Mouse (Mus musculus): ENCODE results near the gene Tgfbr3l.
A peak's percentile ranks its signal among the peaks of the same experiment; 100 is the strongest.
"Not testable (repeated sequence)": the region's sequence is repeated elsewhere in the genome, so short reads cannot be mapped to it uniquely, and the experiment has no call there.

Tgfbr3l gene

DNA sequence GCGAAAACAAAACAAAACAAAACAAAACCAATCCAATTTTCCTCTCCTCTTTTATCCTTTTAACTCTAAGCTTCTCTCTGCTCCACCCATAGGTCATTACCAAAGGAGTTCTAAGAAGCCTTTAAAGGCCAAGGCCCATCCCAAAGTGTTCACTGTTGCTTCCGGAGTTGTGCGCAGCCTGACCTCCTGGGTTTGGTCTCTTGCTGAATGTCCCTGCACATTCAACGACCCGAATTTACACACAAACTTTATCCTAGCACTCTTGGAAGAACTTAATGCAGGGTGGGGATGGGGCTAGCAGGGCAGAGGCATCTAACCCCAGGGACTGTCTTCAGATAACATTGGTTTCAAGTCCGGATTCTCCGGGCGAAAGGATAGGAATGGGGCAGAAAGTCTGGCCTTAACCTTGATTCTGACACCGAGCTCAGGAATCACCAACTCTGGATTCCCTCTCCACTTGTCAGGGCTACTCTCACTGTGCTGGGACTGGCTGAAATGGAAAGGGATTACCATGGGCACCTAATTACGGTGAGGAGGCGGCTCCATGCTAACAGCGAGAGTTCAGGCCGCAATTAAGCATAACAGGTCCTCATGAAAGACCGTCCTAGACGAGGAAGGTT is 10.1 kb upstream of the Tgfbr3l start:
- peak; percentile 45 for DNase-seq (ENCODE audit: low spot score)

DNA sequence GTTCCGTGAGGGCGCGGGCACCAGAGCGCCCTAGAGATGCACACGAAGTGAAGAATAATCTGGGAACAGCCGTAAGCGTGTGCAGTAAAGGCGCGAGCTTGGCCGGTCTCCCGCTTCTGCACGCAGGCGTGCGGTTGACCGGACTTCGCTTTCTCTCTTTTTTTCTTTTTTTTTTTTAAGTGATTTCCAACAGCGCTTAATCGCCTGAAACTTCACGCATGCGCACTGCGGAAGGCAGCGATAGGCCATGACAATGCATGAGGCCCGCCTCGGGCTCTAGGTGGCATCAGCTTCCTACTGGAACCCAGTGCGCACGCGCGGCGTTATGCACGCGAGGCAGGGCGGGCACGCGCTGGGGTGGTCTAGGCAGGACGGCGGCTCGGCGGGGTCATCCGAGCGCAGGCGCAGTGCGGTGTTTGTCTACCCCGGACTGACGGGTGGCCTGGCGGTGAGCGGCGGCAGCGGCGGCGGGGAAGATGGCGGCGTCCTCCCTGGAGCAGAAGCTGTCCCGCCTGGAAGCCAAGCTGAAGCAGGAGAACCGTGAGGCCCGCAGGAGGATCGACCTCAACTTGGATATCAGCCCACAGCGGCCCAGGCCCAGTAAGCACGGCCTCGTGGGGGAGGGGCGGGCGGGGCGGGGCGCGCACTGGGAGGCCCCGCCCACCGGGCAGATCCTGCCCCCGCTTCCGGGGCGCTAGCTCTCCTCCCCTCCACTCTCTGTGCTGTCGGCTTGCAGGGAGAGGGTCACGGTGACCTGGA is 9.4 kb upstream of the Tgfbr3l start, which contains the start of the genes Map2k7 and Gm49320:
Map2k7 (plus strand) TSS at position 307 of the 759 bp plus-strand sequence.
Gm49320 (plus strand) TSS at position 432 of the 759 bp plus-strand sequence.
- DNase-seq (ENCODE audit: low spot score) = peak; percentile 98

DNA sequence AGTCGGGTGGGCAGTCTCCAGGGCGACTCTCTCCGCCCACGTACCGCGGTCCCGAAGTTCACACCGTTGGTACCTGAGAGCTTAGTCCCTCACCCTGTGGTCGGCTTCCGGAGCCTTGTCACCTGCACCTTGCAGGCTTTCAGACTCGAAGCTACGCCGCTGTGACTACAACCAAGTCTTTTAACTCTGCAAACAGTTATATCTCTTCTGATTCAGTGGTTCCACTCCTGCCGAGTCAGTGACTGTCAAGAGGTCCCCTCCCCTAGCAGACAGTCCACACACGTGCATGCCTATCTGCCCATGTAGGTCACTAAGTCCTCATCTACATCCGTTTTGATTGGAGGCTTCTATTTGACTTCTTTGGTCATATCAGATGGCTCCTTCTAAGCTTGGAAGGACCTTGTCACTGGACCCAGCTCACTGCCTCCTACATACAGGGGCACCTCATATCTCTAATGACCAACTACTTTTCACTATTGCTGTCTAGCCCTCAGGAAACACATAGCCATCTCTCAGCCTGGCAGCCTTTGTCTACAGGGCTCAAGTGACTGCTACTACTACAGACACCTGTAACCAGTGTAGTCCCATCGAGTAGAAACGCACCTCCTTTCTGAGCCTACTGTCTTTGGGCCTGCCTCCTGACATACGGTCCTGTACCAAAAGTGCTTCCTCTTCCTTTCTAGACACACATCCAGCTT is 8.7 kb upstream of the Tgfbr3l start:
- no peak for DNase-seq (ENCODE audit: low spot score)

DNA sequence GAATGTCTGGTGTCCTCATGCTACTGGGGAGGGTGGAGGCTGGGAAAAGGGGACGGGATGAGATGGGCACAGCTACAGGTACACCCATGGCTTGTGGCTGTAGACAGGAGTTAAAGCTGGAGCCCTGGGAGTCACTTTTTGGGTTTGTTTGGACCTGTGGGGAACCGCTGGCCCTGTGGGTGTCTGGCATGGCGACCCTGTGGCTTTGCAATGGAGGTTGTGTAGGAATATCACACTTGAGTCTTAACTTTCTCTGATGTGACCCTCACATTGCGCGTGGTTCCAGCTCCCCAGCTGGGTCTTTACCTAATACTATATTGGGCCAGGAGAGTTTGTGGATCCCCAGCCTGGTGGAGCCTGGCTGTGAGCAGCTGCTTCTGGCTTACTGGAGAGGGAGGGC is 3.0 kb upstream of the Tgfbr3l start:
- DNase-seq (ENCODE audit: low spot score) = no peak

DNA sequence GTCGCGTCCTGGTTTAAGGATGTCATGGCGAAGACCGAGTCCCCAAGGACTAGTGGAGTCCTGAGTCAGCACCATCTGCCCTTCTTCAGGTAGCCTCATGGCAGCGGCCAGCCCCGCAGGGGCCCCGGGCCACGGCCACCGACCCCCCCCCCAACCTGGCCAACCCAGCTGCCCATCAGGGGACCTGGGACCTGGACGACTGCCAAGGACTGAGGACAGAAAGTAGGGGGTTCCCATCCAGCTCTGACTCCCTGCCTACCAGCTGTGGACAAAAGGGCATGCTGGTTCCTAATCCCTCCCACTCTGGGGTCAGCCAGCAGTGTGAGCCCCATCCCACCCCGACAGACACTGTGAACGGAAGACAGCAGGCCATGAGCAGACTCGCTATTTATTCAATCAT is 2.3 kb upstream of the Tgfbr3l start:
- no peak for DNase-seq (ENCODE audit: low spot score)

DNA sequence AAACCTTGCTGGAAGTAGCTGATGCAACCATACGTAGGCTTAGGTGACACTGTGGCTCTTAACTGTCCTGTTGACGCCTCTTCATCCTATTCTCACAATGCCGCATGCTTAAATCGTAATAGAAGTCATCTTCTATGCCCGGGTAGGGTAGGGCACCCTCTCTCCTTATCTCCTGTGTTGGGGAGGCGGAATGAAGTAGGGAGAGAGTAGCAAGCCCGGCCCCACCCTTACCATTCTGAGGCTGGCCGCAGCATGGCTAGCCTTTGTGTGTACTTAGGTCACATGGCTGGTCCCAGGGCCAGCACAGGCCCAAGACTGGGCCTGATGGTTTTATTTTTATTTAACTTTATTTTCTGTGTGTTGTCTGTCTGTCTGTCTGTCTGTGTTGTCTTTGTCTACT is 773 bp upstream of the Tgfbr3l start:
- DNase-seq (ENCODE audit: low spot score) = no peak

DNA sequence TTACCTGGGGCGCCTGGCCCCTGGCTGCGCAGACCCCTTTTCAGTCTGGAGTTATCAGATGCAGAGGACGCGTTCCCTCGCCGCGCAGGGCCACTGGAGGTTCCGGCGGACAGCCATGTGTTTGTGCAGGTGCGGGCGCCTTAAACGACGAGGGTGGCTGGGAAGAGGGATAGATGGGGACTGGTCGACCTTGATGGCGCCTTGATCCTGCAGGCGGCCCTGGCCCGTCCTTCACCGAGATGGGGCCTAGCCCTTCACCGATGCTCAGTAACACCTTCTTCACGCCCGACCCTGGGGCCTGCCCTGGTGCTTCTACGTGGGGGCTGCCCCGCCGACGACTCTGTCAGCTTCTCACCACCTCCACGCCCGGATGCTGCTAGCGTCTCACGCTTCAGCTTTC is 1.2 kb downstream of the Tgfbr3l start:
- DNase-seq (ENCODE audit: low spot score) = no peak

DNA sequence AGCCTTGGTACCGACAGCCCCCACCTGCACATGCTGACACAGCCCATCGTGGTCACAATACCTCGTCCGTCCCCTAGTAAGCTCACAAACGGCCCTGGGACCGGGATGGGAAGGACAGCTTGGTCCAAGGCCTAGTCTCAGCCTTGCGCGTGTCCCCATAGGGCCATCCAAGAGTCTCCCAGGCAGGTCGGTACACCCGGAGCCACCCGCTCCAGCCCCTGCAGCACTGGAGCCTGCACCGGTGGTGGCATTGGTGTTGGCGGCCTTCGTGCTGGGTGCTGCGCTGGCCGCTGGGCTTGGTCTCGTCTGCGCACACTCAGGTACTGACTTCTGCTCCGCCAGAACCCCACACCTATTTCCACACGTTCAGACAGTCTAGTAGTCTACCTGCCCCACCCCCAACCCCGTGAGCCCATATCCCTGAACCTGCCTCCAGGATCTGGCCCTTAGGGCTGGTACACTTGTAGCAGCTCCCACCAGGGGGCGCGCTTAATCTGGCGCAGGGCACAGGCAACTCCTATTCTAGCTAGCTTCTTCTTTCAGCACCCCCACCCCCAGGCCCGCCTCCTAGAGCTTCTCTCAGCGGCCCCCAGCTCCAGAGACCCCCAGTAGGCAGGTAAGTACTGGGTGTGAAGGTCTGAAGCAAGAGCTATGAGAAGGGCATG is 2.4 kb downstream of the Tgfbr3l start:
- DNase-seq (ENCODE audit: low spot score) = peak; percentile 75

DNA sequence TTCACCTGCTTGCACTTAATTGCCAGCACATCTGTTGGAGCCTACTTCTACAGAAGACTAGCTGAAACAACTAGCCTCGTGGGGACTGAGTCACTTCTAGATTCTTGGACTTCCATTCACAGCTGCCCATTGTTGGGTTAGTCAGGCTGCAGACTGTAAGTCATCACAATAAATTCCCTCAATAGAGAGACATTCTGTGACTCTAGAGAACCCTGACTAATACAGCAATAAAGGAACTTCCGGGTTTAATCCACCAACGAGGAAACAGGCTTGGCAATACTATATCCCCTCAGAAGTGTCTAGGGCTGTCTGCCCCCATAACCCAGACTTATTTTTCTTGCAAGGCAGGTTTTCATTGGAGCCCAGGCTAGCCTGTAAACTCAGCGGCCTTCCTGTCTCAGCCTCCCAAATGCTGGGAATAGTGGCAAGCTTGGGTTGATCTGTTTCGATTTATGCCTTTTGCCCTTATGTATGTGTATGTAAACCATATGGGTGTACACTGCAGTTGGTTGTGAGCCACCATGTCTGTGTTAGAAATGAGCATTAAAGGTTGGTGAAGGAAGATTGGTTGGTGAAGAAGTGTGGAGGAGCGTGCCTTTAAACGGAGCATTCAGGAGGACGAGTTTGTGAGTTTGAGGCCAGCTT is 4.2 kb downstream of the Tgfbr3l start:
- no peak for DNase-seq (ENCODE audit: low spot score)

DNA sequence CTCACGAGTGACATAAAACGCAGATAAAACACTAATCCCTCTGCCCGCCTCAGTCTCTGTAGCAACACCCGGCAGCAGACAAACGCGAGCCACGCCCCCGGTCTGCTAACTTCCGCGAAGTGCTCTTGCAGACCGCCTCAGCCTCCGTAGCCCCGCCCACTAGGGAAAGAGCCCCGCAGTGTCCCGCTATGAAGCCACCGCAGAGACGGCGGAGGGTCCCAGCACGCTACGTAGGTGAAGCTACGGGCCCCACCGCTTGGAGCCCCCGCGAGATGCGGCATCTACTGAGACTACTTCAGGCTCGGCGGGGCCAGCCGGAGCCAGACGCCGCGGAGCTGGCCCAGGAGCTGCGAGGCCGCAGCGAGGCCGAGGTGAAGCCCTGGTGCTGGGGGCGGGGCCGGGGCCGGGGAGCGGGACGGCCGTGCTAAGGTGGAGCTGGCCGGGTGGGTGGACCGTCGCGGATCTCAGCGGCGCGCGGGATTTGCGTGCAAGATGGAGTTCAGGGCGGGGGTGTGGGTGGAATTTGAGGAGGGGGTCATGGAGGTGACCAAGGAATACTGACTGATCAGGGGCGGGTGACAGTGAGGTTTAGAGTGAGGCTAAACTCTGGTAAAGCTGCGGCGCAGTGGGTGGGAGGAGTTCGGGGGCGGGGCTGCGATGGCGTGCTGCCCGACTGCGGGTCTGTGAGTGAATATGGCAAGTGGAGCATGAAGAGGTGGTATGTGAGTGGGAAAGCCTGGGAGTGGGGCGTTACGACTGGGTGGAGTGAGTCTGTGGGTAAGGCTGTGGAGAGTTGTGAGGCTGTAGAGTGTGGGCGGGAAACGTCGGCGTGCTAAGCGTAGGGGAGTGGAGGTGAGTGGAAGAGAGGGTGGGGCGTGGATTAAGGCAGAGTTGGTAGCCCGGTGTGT is 5.2 kb downstream of the Tgfbr3l start, which contains the start of gene Snapc2:
Snapc2 (plus strand) TSS at position 147 of the 908 bp plus-strand sequence.
- peak; percentile 94 for DNase-seq (ENCODE audit: low spot score)

DNA sequence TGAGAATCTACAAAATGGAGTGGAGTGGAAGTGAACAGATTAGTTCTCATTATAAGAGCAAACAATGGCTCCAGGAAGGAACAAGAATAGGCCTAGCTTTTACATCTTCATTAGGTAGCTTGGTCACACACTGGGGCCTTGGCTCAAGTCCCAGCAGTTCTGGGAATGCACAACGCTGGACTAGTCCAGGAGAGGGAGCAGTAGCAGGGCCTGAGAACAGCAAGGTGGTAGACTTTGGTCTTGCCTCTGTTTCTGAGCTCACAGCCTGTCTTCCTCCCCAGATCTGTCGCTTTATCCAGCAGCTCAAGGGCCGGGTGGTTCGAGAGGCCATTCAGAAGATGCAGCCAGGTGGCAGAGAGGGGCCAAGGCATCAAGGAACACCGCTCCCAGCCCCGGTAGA is 6.0 kb downstream of the Tgfbr3l start:
- DNase-seq (ENCODE audit: low spot score) = no peak

DNA sequence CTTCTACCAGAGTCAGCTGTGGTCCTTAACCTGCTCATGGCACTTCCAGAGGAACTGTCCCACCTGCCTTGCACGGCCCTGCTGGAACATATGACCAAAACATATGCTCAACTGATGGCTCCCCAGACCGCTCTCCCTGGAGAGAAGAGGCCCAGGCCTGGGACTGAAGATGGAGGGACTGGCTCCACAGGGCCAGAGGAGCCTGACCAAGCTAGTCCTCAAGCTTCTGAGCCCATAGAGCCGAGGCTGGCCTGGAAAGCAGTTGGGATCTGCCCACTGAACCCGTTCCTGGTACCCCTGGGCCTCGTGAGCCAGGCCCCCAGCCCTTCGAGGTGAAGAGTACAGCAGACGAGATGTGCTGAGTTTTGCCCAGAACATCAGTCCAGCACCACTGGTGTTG is 7.5 kb downstream of the Tgfbr3l start:
- not testable (repeated sequence) for DNase-seq (ENCODE audit: low spot score)

DNA sequence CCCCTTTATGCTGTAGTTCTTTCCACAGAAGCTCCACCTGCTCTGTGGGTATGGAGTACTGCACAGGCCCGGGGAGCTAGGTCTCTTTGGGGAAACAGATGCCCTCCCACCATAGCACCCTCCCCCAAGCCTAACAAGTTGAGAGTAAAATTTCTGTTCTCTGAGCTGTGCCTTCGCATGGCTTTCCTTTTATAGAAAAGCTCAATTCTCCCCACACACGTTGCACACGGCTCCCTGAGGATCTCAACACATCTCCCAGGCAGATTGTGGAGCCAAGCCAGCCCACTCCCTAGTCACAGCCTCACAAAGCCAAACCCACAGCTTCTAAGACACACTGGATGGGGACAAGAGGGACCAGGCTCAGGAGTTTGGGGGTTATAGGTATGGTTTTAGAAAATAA is 8.9 kb downstream of the Tgfbr3l start:
- no peak for DNase-seq (ENCODE audit: low spot score)

DNA sequence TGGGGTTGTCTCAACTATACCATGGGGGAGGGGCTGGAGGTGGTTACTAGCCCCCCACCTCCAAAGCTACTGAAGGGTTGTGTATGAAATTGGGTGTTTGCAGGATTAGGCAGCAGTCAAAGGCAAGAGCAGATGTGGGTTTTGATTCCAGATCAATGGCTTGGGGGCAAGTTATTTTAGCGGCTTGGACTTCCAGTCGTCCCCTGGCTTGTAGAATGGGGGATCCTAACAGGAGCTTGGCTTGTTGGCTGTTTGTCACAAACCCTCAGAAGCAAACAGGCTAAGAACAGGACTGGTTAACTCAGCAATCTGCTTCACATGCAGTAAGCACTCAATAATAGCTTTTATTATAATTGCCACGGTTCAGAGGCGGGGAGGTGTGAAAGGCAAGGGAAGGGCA is 9.3 kb downstream of the Tgfbr3l start:
- no peak for DNase-seq (ENCODE audit: low spot score)

DNA sequence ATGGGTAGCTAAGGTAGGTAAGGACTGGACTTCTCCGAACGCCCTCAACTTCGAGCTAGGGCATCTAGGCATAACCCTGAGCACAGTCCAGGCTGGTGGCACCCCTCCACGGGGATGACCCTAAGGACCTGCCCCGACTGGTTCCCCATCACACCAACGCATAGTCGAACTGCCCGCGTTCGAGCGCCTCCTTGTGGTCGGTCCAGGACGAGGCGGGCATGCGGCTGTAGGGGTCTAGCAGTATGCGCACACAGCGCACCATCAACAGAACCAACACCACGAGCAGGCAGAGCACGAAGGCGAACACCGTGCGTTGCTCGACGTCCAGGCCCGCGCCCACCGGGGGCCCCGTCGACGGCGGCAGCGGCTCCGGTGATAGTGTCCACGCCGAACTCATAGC is 10.2 kb downstream of the Tgfbr3l start:
- peak; percentile 72 for DNase-seq (ENCODE audit: low spot score)

DNA sequence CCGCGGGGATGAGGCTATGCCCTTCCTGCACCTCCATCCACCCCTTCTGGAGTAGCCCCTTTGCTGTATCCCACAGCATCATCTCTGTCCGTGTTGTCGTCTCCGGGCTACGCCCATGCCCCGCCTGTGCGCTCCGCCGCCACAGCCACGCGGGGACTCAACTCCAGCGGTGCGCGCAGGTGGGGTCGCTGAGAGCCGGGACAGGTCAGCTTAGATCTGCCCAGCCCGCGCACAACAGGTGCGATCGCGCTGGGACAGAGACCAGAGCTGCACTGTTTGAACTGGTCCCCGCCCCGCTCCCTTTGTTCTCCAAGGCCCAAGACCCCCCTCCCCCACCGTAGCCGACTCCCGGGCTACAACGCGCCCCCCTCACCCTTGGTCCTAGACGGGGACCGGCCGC is 10.7 kb downstream of the Tgfbr3l start:
- DNase-seq (ENCODE audit: low spot score) = no peak

DNA sequence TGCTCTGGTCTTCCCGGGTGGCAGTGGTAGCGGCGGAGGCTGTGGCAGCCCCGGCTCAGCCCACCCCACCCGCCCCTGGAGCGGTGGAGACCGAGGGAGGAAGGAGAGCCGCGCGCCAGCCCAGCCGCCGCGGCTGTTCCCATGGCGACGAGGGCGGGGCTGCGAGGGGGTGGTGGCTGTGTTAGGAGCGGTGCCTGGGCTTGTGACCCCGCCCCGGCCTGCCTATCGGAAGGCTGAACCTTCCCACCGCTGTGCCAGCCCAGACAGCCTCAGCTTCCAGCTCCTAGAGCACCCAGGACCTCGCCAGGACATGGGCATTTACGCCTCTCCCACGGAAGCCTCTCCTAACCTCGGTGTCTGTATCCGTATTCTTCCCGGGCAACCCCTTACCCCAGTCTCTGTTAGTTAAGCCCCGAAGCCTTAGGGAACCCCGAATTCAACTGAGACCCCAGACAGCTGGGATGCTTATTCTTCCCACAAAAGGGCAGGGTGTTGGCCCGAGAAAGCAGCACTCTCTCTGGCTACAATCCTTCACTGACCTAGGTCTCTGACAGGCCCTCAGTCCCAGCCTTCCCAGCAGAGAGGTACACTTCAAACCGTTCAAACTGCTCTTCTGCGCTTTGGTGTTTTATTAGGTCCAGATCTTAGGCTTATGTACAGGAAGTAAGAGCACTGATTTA is 11.3 kb downstream of the Tgfbr3l start, which contains the start of gene Ctxn1:
Ctxn1 (minus strand) TSS at position 150 of the 680 bp plus-strand sequence.
- peak; percentile 91 for DNase-seq (ENCODE audit: low spot score)

DNA sequence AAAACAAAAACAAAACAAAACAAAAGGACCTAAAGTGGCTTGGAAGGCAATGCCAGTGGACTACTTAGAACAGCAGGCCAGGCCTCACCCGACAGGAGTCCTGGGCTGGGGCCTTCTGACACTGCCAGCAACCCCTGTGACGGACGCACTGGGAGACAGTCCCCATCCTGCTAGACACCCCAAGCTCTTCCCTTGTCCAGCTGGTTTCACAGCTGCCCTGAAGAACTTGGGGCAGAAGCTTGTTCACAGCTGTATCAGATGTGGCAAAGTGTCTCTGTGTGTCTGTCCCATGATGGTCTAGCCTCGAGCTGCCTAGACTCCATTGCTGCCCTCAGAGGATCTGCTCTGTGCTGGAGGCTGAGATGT is 11.8 kb downstream of the Tgfbr3l start:
- no peak for DNase-seq (ENCODE audit: low spot score)

DNA sequence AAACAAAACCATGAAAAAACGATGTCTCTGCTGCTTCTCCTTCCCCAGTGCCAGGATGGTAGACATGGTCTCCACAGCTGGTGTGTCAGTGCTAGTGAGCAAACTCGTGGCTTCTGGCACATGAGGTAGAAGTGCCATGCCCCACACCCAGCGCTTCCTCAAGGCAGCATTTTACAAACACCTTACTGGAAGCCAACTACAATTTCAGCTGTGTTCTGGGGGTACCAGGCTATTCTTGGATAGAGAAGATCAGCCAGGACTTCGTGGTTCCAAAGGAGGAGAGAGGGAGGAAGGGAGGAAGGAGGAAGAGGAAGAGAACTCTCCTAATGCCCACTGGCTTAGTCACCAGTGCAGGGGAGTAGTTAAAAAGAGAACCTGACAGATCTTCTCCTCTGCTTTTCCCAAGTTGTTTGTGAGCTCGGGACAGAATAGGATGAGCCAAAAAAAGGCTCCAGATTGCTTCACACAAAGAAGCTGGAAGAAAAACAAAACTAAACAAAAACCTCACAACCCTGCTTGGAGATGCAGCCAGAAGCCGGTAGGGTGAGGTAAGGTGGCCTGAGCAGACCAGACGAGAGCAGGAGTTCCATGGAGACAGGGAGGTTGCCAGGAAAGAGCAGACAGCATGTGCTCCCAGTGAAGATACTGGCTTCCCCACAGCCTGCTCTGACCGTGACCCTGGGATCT is 15.2 kb downstream of the Tgfbr3l start:
- DNase-seq (ENCODE audit: low spot score) = no peak

All from c-Kit-positive CD71-positive TER-119-positive erythroid progenitor cells, embryonic 14.5 days (primary cell).